Comparison of ENCODE assay signal across 30 mouse cellular contexts in genomic region chrX:38816841-38817240, GRCm38 (mm10). TPM values are rescaled to one million over a fixed set of nuclear protein-coding genes. Genes with fewer than 3 reads are reported as not detected.
DNase-seq lines count a peak whose midpoint lies in the region; ATAC-seq and TF ChIP-seq lines count a peak whose summit lies in the region.
"Had no signal": no experiment of that assay in that cellular context is flagged by ENCODE, and none has a peak within 500 bp of the region (broad histone marks: within the 10 kb centered on the region; RNA-seq: fewer than 3 reads in every experiment).

No protein-coding gene starts in this region.

- H3K4me2 ChIP-seq in hindbrain, postnatal 0 days (ENCODE audit: low read depth, low read length): no peak overlapping the region
- no peak overlapping the region for H3K4me2 ChIP-seq in hindbrain, embryonic 16.5 days (ENCODE audit: low read length)
- no peak overlapping the region for H3K4me2 ChIP-seq in lung, embryonic 14.5 days
- H3K4me2 ChIP-seq: embryonic facial prominence, embryonic 13.5 days; forebrain, embryonic 15.5 days; heart, embryonic 12.5 days; liver, embryonic 13.5 days; lung, embryonic 15.5 days; midbrain, embryonic 11.5 days had no signal

- no peaks in the 10 kb centered on the region for H3K4me1 ChIP-seq in hindbrain, postnatal 0 days (ENCODE audit: insufficient read depth, low read length)
- H3K4me1 ChIP-seq in hindbrain, embryonic 16.5 days (ENCODE audit: control insufficient read depth, insufficient read depth, low read depth, low read length): no peaks in the 10 kb centered on the region
- no peaks in the 10 kb centered on the region for H3K4me1 ChIP-seq in lung, embryonic 14.5 days (ENCODE audit: insufficient read depth)
- H3K4me1 ChIP-seq: embryonic facial prominence, embryonic 13.5 days; forebrain, embryonic 15.5 days; heart, embryonic 12.5 days; hindbrain, embryonic 10.5 days; liver, embryonic 13.5 days; lung, embryonic 15.5 days had no signal

- no peak overlapping the region for H3K27ac ChIP-seq in hindbrain, postnatal 0 days
- H3K27ac ChIP-seq in hindbrain, embryonic 16.5 days (ENCODE audit: low read depth, low read length): no peak overlapping the region
- H3K27ac ChIP-seq in lung, embryonic 14.5 days (ENCODE audit: low read depth): no peak overlapping the region
- no peak overlapping the region for H3K27ac ChIP-seq in gastrocnemius, adult 2 months
- H3K27ac ChIP-seq: embryonic facial prominence, embryonic 13.5 days; forebrain, embryonic 15.5 days; hindbrain, embryonic 10.5 days; liver, embryonic 13.5 days; lung, embryonic 15.5 days had no signal

- intact Hi-C loops in gastrocnemius, adult 2 months (cut with DNase I): no loop called here

- no peaks in the 10 kb centered on the region for H3K27me3 ChIP-seq in hindbrain, postnatal 0 days (ENCODE audit: insufficient read depth, low read length)
- H3K27me3 ChIP-seq in hindbrain, embryonic 16.5 days (replicated peaks; ENCODE audit: control insufficient read depth, insufficient read depth, low read length): no peaks in the 10 kb centered on the region
- no peaks in the 10 kb centered on the region for H3K27me3 ChIP-seq in lung, embryonic 14.5 days (ENCODE audit: insufficient read depth, low read length)
- H3K27me3 ChIP-seq: embryonic facial prominence, embryonic 13.5 days; forebrain, embryonic 15.5 days; heart, embryonic 12.5 days; liver, embryonic 13.5 days; lung, embryonic 15.5 days had no signal

- no peaks in the 10 kb centered on the region for H3K9me3 ChIP-seq in hindbrain, postnatal 0 days (ENCODE audit: low read length)
- no peaks in the 10 kb centered on the region for H3K9me3 ChIP-seq in hindbrain, embryonic 16.5 days (ENCODE audit: control insufficient read depth, low read length)
- no peaks in the 10 kb centered on the region for H3K9me3 ChIP-seq in lung, embryonic 14.5 days (ENCODE audit: low read depth, low read length)
- H3K9me3 ChIP-seq: embryonic facial prominence, embryonic 13.5 days; forebrain, embryonic 15.5 days; heart, embryonic 12.5 days; hindbrain, embryonic 10.5 days; liver, embryonic 13.5 days; lung, embryonic 15.5 days had no signal

- WGBS in hindbrain, postnatal 0 days: 65% methylated on average over 3 of the region's 3 CpGs
- 76% methylated on average over 3 of the region's 3 CpGs for WGBS in hindbrain, embryonic 16.5 days
- WGBS in lung, embryonic 14.5 days: 39% methylated on average over 3 of the region's 3 CpGs

- ATAC-seq in hindbrain, postnatal 0 days: no peak
- no peak for ATAC-seq in hindbrain, embryonic 16.5 days
- ATAC-seq in lung, embryonic 14.5 days (ENCODE audit: insufficient read depth): no peak
- ATAC-seq: forebrain, embryonic 15.5 days; intestine, postnatal 0 days had no signal

- peak; percentile 23 for DNase-seq in hindbrain, postnatal 0 days (ENCODE audit: low spot score)
- DNase-seq in lung, embryonic 14.5 days: peak; percentile 59
- DNase-seq in lung, postnatal 14 days: no peak
- peak; percentile 61 for DNase-seq in MN1 (ENCODE audit: low spot score)
- DNase-seq in brain, adult 2 months (ENCODE audit: low read depth, low spot score): peak; percentile 51
- DNase-seq in gastrocnemius, adult 2 months: no peak
- DNase-seq: adrenal gland, postnatal 25 days; cerebellum, adult 11 months; cerebellum, adult 9-11 months; gastrocnemius, postnatal 14 days; heart, adult 11 months; kidney, postnatal 25 days; liver, embryonic 13.5 days had no signal

- H3K36me3 ChIP-seq in hindbrain, postnatal 0 days (ENCODE audit: insufficient read depth, low read length): no peaks in the 10 kb centered on the region
- H3K36me3 ChIP-seq in hindbrain, embryonic 16.5 days (ENCODE audit: control insufficient read depth, insufficient read depth, low read length): no peaks in the 10 kb centered on the region
- no peaks in the 10 kb centered on the region for H3K36me3 ChIP-seq in lung, embryonic 14.5 days (ENCODE audit: insufficient read depth)
- H3K36me3 ChIP-seq: embryonic facial prominence, embryonic 13.5 days; forebrain, embryonic 15.5 days; heart, embryonic 12.5 days; hindbrain, embryonic 10.5 days; liver, embryonic 13.5 days; lung, embryonic 15.5 days had no signal

- H3K4me3 ChIP-seq in hindbrain, postnatal 0 days (ENCODE audit: low read length): no peak overlapping the region
- no peak overlapping the region for H3K4me3 ChIP-seq in hindbrain, embryonic 16.5 days (ENCODE audit: low read length)
- H3K4me3 ChIP-seq in lung, embryonic 14.5 days (ENCODE audit: low read depth, low read length): no peak overlapping the region
- H3K4me3 ChIP-seq in gastrocnemius, adult 2 months: no peak overlapping the region
- H3K4me3 ChIP-seq: embryonic facial prominence, embryonic 13.5 days; forebrain, embryonic 15.5 days; heart, embryonic 12.5 days; hindbrain, embryonic 10.5 days; liver, embryonic 13.5 days; lung, embryonic 15.5 days had no signal

- TF ChIP-seq CTCF in hindbrain, postnatal 0 days (IDR thresholded peaks at IDR 0.05; ENCODE audit: low read depth): no peak
- TF ChIP-seq CTCF in lung, embryonic 14.5 days (IDR thresholded peaks at IDR 0.05; ENCODE audit: low read depth): no peak
- no peak for TF ChIP-seq CTCF in gastrocnemius, adult 2 months (IDR thresholded peaks at IDR 0.05)

- no peak overlapping the region for H3K9ac ChIP-seq in hindbrain, postnatal 0 days (replicated peaks; ENCODE audit: low read length)
- H3K9ac ChIP-seq in hindbrain, embryonic 16.5 days (ENCODE audit: low read depth, low read length): no peak overlapping the region
- no peak overlapping the region for H3K9ac ChIP-seq in lung, embryonic 14.5 days
- H3K9ac ChIP-seq: embryonic facial prominence, embryonic 13.5 days; forebrain, embryonic 15.5 days; heart, embryonic 12.5 days; liver, embryonic 13.5 days; lung, embryonic 15.5 days had no signal

RNA-seq across cellular contexts. Expression of gene 6030498E09Rik, which starts 44.4 kb away (rescaled TPM):
- total RNA-seq in hindbrain, postnatal 0 days (2014; rRNA removed): 0.10 TPM in 1 of 2 replicates, not detected in the other
- 0.25 TPM in 1 of 2 replicates, not detected in the other for polyA plus RNA-seq in hindbrain, postnatal 0 days (2015; fragmentation: Nextera tagmentation; extraction: Ambion mirVana)
- polyA plus RNA-seq in hindbrain, embryonic 16.5 days (2015; fragmentation: Nextera tagmentation; extraction: Ambion mirVana): not detected in 2 replicates
- polyA plus RNA-seq in lung, embryonic 14.5 days (2014; fragmentation: Nextera tagmentation; extraction: Ambion mirVana): not detected in 2 replicates
- total RNA-seq in gastrocnemius, adult 2 months (2021): not detected
- total RNA-seq: adrenal gland, postnatal 25 days; gastrocnemius, postnatal 14 days; heart, postnatal 10 days; left cerebral cortex, postnatal 36 days; MEL; monocyte, adult 5-6 weeks; neutrophil, adult 5-6 weeks had no signal
- polyA plus RNA-seq: C2C12; embryonic facial prominence, embryonic 13.5 days; hindbrain, embryonic 10.5 days; limb, embryonic 14.5 days; liver, embryonic 13.5 days; lung, embryonic 15.5 days; midbrain, embryonic 11.5 days; thymus, postnatal 0 days; urinary bladder, adult 2 months had no signal

Comparison
In these comparisons a context has a peak if more than half of its experiments do, and no peak if none do; other contexts are left out.
1. DNase-seq: peak in hindbrain, postnatal 0 days (single experiment), lung, embryonic 14.5 days (single experiment), MN1 (single experiment) and brain, adult 2 months (single experiment); none in lung, postnatal 14 days (single experiment) and gastrocnemius, adult 2 months (single experiment).